24 mouse cellular contexts compared by ENCODE assay signal in the genomic region with DNA sequence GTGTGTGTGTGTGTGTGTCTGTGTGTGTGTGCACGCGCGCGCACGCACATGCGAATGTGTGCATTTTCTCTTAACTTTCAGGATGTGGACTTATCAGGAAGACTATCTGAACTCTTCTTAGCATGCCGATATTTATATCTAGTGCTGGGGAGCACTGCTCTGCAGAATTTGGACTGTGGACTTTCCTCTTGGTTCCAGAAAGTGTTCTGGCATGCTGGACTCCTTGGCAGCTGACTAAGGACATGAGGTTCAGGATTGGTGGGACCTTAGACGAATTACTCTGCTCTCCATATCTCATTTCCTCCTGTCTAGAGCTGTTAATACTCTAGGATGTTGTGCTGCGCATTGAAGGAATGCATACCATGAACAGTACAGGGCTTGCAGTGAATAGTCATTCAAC. TPM values are rescaled to one million over a fixed set of nuclear protein-coding genes. Genes with fewer than 3 reads are reported as not detected.
DNase-seq lines count a peak whose midpoint lies in the region; ATAC-seq lines count a peak whose summit lies in the region.
"Had no signal": no experiment of that assay in that cellular context is flagged by ENCODE, and none has a peak within 500 bp of the region (broad histone marks: within the 10 kb centered on the region; RNA-seq: fewer than 3 reads in every experiment).

No protein-coding gene starts in this region.

- H3K27me3 ChIP-seq in kidney, embryonic 15.5 days = no peaks in the 10 kb centered on the region
- peaks cover 10% of the 10 kb centered on the region; the same call in 1 of the 2 replicates for H3K27me3 ChIP-seq in embryonic facial prominence, embryonic 10.5 days (replicated peaks; ENCODE audit: low read depth, poor library complexity, severe bottlenecking)
- H3K27me3 ChIP-seq: embryonic facial prominence, embryonic 15.5 days had no signal

- H3K9me3 ChIP-seq in kidney, embryonic 15.5 days (replicated peaks) = no peaks in the 10 kb centered on the region
- H3K9me3 ChIP-seq in embryonic facial prominence, embryonic 10.5 days = no peaks in the 10 kb centered on the region
- H3K9me3 ChIP-seq: embryonic facial prominence, embryonic 13.5 days; embryonic facial prominence, embryonic 15.5 days; forebrain, embryonic 10.5 days; forebrain, embryonic 12.5 days had no signal

- peaks cover 8% of the 10 kb centered on the region for H3K4me1 ChIP-seq in kidney, embryonic 15.5 days
- peaks cover 15% of the 10 kb centered on the region for H3K4me1 ChIP-seq in embryonic facial prominence, embryonic 10.5 days

- H3K9ac ChIP-seq in kidney, embryonic 15.5 days = no peak overlapping the region
- H3K9ac ChIP-seq: embryonic facial prominence, embryonic 13.5 days; embryonic facial prominence, embryonic 15.5 days; forebrain, embryonic 12.5 days had no signal

- H3K27ac ChIP-seq in kidney, embryonic 15.5 days = no peak overlapping the region
- no peak overlapping the region for H3K27ac ChIP-seq in embryonic facial prominence, embryonic 10.5 days (replicated peaks)
- H3K27ac ChIP-seq: embryonic facial prominence, embryonic 13.5 days; embryonic facial prominence, embryonic 15.5 days; forebrain, embryonic 10.5 days; forebrain, embryonic 12.5 days had no signal

- ATAC-seq in kidney, embryonic 15.5 days (replicated peaks; ENCODE audit: low FRiP score) = no peak
- ATAC-seq: forebrain, embryonic 14.5 days; forebrain, embryonic 16.5 days had no signal

- no peak overlapping the region for H3K4me3 ChIP-seq in kidney, embryonic 15.5 days (replicated peaks)
- no peak overlapping the region for H3K4me3 ChIP-seq in embryonic facial prominence, embryonic 10.5 days
- H3K4me3 ChIP-seq: embryonic facial prominence, embryonic 13.5 days; embryonic facial prominence, embryonic 15.5 days; erythroblast, embryonic 14.5 days; forebrain, embryonic 10.5 days; forebrain, embryonic 12.5 days had no signal

- DNase-seq in kidney, adult 18-20 months = peak; percentile 39
- no peak for DNase-seq in kidney, postnatal 10 days
- DNase-seq in kidney, adult 8-10 months = peak; percentile 66 to 76
- DNase-seq in kidney, postnatal 14 days = peak; percentile 32
- peak; percentile 38 to 72 for DNase-seq in kidney, postnatal 25 days
- no peak for DNase-seq in embryonic facial prominence, embryonic 10.5 days (ENCODE audit: low spot score)
- DNase-seq in cerebellum, postnatal 14 days = no peak
- DNase-seq: adrenal gland, adult 2 months; adrenal gland, postnatal 10 days; adrenal gland, postnatal 25 days; cerebellum, adult 11 months; cerebellum, adult 18-20 months; cerebellum, adult 8-10 months; cerebellum, adult 9-11 months; cerebellum, postnatal 25 days had no signal

- H3K4me2 ChIP-seq in kidney, embryonic 15.5 days = no peak overlapping the region
- H3K4me2 ChIP-seq: embryonic facial prominence, embryonic 13.5 days; embryonic facial prominence, embryonic 15.5 days; forebrain, embryonic 12.5 days had no signal

- 92% methylated on average over 9 of the region's 9 CpGs for whole genome bisulfite sequencing in kidney, embryonic 15.5 days
- 91% methylated on average over 9 of the region's 9 CpGs for WGBS in embryonic facial prominence, embryonic 10.5 days

- H3K36me3 ChIP-seq in kidney, embryonic 15.5 days = no peaks in the 10 kb centered on the region
- H3K36me3 ChIP-seq in embryonic facial prominence, embryonic 10.5 days (replicated peaks) = no peaks in the 10 kb centered on the region
- H3K36me3 ChIP-seq: embryonic facial prominence, embryonic 13.5 days; embryonic facial prominence, embryonic 15.5 days; forebrain, embryonic 10.5 days; forebrain, embryonic 12.5 days had no signal

RNA-seq across cellular contexts. Expression of a gene that starts 2.4 kb away (rescaled TPM):
- polyA plus RNA-seq in kidney, embryonic 15.5 days (2015; fragmentation: Nextera tagmentation; extraction: Ambion mirVana) = 1.3 and 1.4 TPM in 2 replicates
- 0.26 and 0.36 TPM in 2 replicates for polyA plus RNA-seq in embryonic facial prominence, embryonic 10.5 days (2016; fragmentation: Nextera tagmentation; extraction: Ambion mirVana)
- polyA plus RNA-seq: adrenal gland, adult 2 months; C2C12; erythroblast, embryonic 14.5 days had no signal

Comparison
In these comparisons a context has a peak if more than half of its experiments do, and no peak if none do; other contexts are left out.
1. DNase-seq: peak in kidney, adult 18-20 months (single experiment), kidney, adult 8-10 months (2 of 2), kidney, postnatal 14 days (single experiment) and kidney, postnatal 25 days (2 of 2); none in kidney, postnatal 10 days (single experiment), embryonic facial prominence, embryonic 10.5 days (single experiment) and cerebellum, postnatal 14 days (0 of 2).